Mouse (Mus musculus): ENCODE measurements around the gene Gprasp2. TPM values are rescaled to one million over a fixed set of nuclear protein-coding genes. Genes with fewer than 3 reads are reported as not detected.

Gprasp2 gene
- polyA plus RNA-seq, 1 experiment from 2014 or later = 32.9 TPM

Other genes with a start within 250 kb of the Gprasp2 start
- not detected in 2 replicates for gene Nxf7, start 240.3 kb upstream of the Gprasp2 start, polyA plus RNA-seq (2014; fragmentation: Nextera tagmentation; extraction: Ambion mirVana)
- 0.12 TPM in 1 of 2 replicates, not detected in the other for gene Prame, start 211.3 kb upstream of the Gprasp2 start, polyA plus RNA-seq (2014; fragmentation: Nextera tagmentation; extraction: Ambion mirVana)
- gene Tcp11x2, start 145.2 kb upstream of the Gprasp2 start, polyA plus RNA-seq (2014; fragmentation: Nextera tagmentation; extraction: Ambion mirVana) = not detected in 2 replicates
- gene Tmsb15a, start 113.8 kb upstream of the Gprasp2 start, polyA plus RNA-seq (2014; fragmentation: Nextera tagmentation; extraction: Ambion mirVana) = not detected in 2 replicates
- gene Armcx5, start 96.3 kb upstream of the Gprasp2 start, polyA plus RNA-seq (2014; fragmentation: Nextera tagmentation; extraction: Ambion mirVana) = 9.1 and 9.8 TPM in 2 replicates
- 69.0 and 75.2 TPM in 2 replicates for gene Gprasp1, start 96.3 kb upstream of the Gprasp2 start, polyA plus RNA-seq (2014; fragmentation: Nextera tagmentation; extraction: Ambion mirVana)
- 72.1 and 73.3 TPM in 2 replicates for gene Bhlhb9, start 41.4 kb upstream of the Gprasp2 start, polyA plus RNA-seq (2014; fragmentation: Nextera tagmentation; extraction: Ambion mirVana)
- gene Arxes2, start 154.8 kb downstream of the Gprasp2 start, polyA plus RNA-seq (2014; fragmentation: Nextera tagmentation; extraction: Ambion mirVana) = 125 and 140 TPM in 2 replicates
- 44.0 and 53.1 TPM in 2 replicates for gene Arxes1, start 194.3 kb downstream of the Gprasp2 start, polyA plus RNA-seq (2014; fragmentation: Nextera tagmentation; extraction: Ambion mirVana)
- 305 and 309 TPM in 2 replicates for gene Bex2, start 229.2 kb downstream of the Gprasp2 start, polyA plus RNA-seq (2014; fragmentation: Nextera tagmentation; extraction: Ambion mirVana)
- not detected in 2 replicates for gene Nxf3, start 246.2 kb downstream of the Gprasp2 start, polyA plus RNA-seq (2014; fragmentation: Nextera tagmentation; extraction: Ambion mirVana)